Mouse (Mus musculus): ENCODE measurements around the gene Gm19410. TPM values are rescaled to one million over a fixed set of nuclear protein-coding genes. Genes with fewer than 3 reads are reported as not detected.

Gm19410 gene
- total RNA-seq (2022), result 1 to 10 TPM in 1 of 4 experiments, under 1 TPM in 3; 0.44 to 1.0 (median 0.66) TPM

- no peak for DNase-seq (ENCODE audit: low spot score in 2 of 2)
Observed at GRCm38 (mm10) chr8:35765499-35766193, at the start of gene Gm19410. Gene Gm19410, plus strand, starts transcription at chr8:35765790.

GRCm38 (mm10) chr8:35730776-35731175 is 34.8 kb upstream of the Gm19410 start:
- DNase-seq (ENCODE audit: low spot score in 2 of 2), result no peak

- DNase-seq (ENCODE audit: low spot score in 2 of 2), result no peak
Observed at GRCm38 (mm10) chr8:35735438-35735837, 30.2 kb upstream of the Gm19410 start.

GRCm38 (mm10) chr8:35756202-35756601 is 9.4 kb upstream of the Gm19410 start:
- no peak for DNase-seq (ENCODE audit: low spot score in 2 of 2)

- DNase-seq (ENCODE audit: low spot score in 2 of 2), result no peak
Observed at GRCm38 (mm10) chr8:35765020-35765419, 570 bp upstream of the Gm19410 start.

- peak in 1 of 2 experiments; percentile 9 for DNase-seq (ENCODE audit: low spot score in 2 of 2)
Observed at GRCm38 (mm10) chr8:35773508-35773907, 7.9 kb downstream of the Gm19410 start.

Small RNA genes lying within 50 kb of the gene (microRNA-seq; reads per million reads assigned to microRNA genes)
- gene Gm44474, result not detected
